Mouse (Mus musculus) lung, postnatal 14 days (tissue): Measurements from ENCODE around the gene Cdyl2.

ENCODE experiments used
- DNase-seq: peaks from one replicate; pipeline ENCODE4 v3.0.0; 2021

Cdyl2 gene

GRCm38 (mm10) chr8:116528736-116529135 is 204.1 kb downstream of the Cdyl2 start:
- DNase-seq: no peak

GRCm38 (mm10) chr8:116524915-116525314 is 207.9 kb downstream of the Cdyl2 start:
- no peak for DNase-seq
